Mouse (Mus musculus) heart, embryonic 10.5 days (tissue): ENCODE data around the gene Atp1a1. TPM values are rescaled to one million over a fixed set of nuclear protein-coding genes. Genes with fewer than 3 reads are reported as not detected.

Experiments used
- DNase-seq: peaks from one replicate; pipeline ENCODE4 v3.0.0-alpha.2; 2017; ENCODE audit warnings: low spot score
- H3K27ac ChIP-seq: fragments of 300-500 bp; sonication (generic); 2 replicates; pipeline ENCODE4 v1.5.1; 2016; ENCODE audit warnings: mild to moderate bottlenecking
- H3K27me3 ChIP-seq: fragments of 300-500 bp; sonication (generic); 2 replicates; pipeline ENCODE4 v1.6.1; 2016; ENCODE audit warnings: mild to moderate bottlenecking; ENCODE audit not compliant: poor library complexity, insufficient read depth, severe bottlenecking
- H3K36me3 ChIP-seq: fragments of 300-500 bp; sonication (generic); 2 replicates; pipeline ENCODE4 v1.6.1; 2016; ENCODE audit warnings: mild to moderate bottlenecking, moderate library complexity
- H3K4me1 ChIP-seq: fragments of 300-500 bp; sonication (generic); 2 replicates; pipeline ENCODE4 v1.6.1; 2016; ENCODE audit warnings: mild to moderate bottlenecking
- H3K4me3 ChIP-seq: fragments of 300-500 bp; sonication (generic); 2 replicates; pipeline ENCODE4 v1.5.1; 2016; ENCODE audit warnings: mild to moderate bottlenecking, moderate library complexity
- H3K9me3 ChIP-seq: fragments of 300-500 bp; sonication (generic); 2 replicates; pipeline ENCODE4 v1.6.1; 2016; ENCODE audit warnings: mild to moderate bottlenecking, moderate library complexity
- WGBS: fragments of 180-500 bp; shearing (Covaris S2); methylation state at CpG from one replicate; pipeline ENCODE4 v1.1.7; 2016; 5-methylcytosine and 5-hydroxymethylcytosine counted together
- polyA plus RNA-seq: library from polyadenylated mRNA; unstranded; fragments of >200 nt; fragmentation: Nextera tagmentation; extraction: Ambion mirVana; gene quantifications from 2 replicates; pipeline ENCODE4 v1.2.1, GENCODE M21; 2016

Gene Atp1a1
- polyA plus RNA-seq, result 164 and 228 TPM in 2 replicates

DNA sequence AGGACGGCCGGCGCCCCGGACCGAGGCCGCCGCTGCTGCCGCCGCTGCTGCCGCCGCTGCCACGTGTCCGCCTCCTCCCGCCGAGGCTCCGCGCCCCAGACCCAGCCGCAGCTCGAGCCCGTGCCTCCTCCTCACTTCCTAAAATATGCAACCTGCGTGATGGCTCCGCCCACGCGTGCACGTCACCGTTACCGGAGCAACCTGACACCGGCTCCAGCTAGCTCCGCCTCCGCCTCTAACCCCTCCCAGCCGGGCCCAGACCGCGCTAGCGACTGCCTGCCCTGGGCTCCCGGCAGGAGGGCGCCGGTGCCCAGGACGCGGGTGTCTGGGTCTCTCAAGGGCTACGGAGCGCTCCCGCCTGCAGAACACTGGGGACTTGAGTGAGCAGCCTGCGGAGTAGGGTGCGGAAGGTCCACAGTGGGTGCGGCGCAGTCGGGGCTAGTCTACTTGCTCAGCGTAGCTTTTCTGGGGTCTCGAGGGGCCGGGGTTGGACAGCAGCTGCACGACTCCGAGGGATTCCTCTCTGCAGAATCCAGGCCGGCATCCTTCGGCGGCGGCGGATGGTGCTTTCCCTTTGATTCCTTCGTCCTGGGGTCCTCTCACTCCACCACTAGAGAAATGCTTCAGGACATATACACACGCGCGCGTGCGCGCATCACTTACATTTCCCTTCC lies at the start of gene Atp1a1:
TSS of gene Atp1a1 (minus strand) at position 135 of the 674 bp plus-strand sequence.
- WGBS, result under 1% methylated on average over 58 of the region's 64 CpGs
- Histone ChIP-seq H3K9me3 (no peaks in the 10 kb centered on the region), H3K4me3 (peak within 1 kb of the TSS; percentile 97), H3K27me3 (no peaks in the 10 kb centered on the region), H3K27ac (peak within 1 kb of the TSS; percentile 100), H3K4me1 (peaks cover 47% of the 10 kb centered on the region), H3K36me3 (no peaks in the 10 kb centered on the region)
- peak; percentile 99 for DNase-seq

DNA sequence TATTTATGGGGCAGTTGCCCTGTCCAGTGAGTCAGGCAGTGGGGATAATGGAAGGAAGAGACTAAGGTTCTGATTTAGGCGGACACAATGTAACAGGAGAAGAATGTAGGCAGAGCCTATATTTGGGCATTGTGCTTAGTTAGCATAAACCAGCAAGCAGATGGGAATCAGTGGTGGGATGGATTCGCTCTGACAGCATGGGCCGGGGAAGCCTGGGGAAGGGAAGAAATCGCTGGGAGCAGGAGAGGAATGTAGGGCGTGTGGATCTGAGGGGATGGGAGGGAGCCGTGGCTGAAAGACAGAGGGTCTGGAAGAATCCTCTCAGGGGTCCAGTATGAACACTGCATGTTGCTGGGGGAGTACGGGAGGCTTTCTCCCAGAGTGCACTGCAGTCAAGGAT lies 49.0 kb upstream of the Atp1a1 start:
- peaks cover 7% of the 10 kb centered on the region for H3K4me1 ChIP-seq
- WGBS, result 47% methylated on average over 7 of the region's 7 CpGs
- H3K9me3 ChIP-seq, result no peaks in the 10 kb centered on the region
- no peaks in the 10 kb centered on the region for H3K36me3 ChIP-seq
- no peak for DNase-seq
- H3K4me3 ChIP-seq, result no peak overlapping the region
- H3K27ac ChIP-seq, result no peak overlapping the region
- no peaks in the 10 kb centered on the region for H3K27me3 ChIP-seq

GRCm38 (mm10) chr3:101652967-101653366 lies 48.5 kb upstream of the Atp1a1 start:
- no peaks in the 10 kb centered on the region for H3K9me3 ChIP-seq
- WGBS, result 64% methylated on average over 2 of the region's 2 CpGs

DNA sequence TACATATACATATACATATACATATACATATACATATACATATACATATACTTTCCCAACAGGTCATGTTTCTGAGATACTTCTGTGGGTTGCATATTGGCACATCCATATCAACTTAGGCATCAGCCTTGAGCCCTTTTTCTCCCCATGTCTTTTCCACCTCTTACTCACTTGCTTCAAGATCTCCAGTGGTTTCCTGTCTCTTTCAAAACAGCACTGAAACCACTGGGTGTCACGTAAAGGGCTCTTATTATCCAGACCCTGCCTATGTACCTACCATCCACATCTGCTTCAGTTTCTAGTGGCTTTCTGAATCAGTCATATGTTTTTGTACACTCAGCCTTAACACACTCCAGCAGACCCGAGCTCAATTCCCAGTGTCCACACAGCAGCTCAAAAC lies 45.8 kb upstream of the Atp1a1 start:
- H3K36me3 ChIP-seq, result no peaks in the 10 kb centered on the region
- no peak overlapping the region for H3K27ac ChIP-seq
- peaks cover 14% of the 10 kb centered on the region for H3K4me1 ChIP-seq
- H3K4me3 ChIP-seq, result no peak overlapping the region
- no peak for DNase-seq
- no peaks in the 10 kb centered on the region for H3K9me3 ChIP-seq
- no peaks in the 10 kb centered on the region for H3K27me3 ChIP-seq
- WGBS, result 78% methylated on average over 2 of the region's 2 CpGs

More at GRCm38 (mm10) chr3:101652967-101653366, 48.5 kb upstream of the Atp1a1 start:
- no peaks in the 10 kb centered on the region for H3K36me3 ChIP-seq
- no peaks in the 10 kb centered on the region for H3K27me3 ChIP-seq
- H3K4me1 ChIP-seq, result peaks cover 7% of the 10 kb centered on the region
- no peak for DNase-seq
- H3K27ac ChIP-seq, result no peak overlapping the region
- H3K4me3 ChIP-seq, result no peak overlapping the region

DNA sequence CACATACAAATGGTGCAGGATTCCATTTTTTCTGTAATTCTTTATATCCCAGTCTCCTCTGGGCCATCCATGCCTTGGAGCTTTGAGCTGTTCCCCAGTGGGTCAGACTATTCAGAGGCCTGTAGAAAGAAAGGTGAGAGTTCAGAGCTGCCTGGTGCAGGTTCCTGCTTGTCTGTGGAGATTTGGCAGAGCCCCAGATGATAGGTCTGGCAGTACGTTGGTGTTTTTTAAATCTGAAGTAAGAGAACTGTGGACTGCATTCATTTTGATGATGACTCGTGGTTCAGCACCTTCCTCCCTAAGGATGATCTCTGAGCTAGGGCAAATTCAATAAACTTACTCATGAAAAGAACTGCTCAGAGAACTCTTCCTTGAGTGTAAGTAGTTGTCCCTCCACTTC lies 44.8 kb upstream of the Atp1a1 start:
- H3K4me3 ChIP-seq, result no peak overlapping the region
- no peak overlapping the region for H3K27ac ChIP-seq
- H3K9me3 ChIP-seq, result no peaks in the 10 kb centered on the region
- H3K27me3 ChIP-seq, result no peaks in the 10 kb centered on the region
- no peak for DNase-seq
- peaks cover 14% of the 10 kb centered on the region for H3K4me1 ChIP-seq
- 65% methylated on average over 2 of the region's 2 CpGs for WGBS
- no peaks in the 10 kb centered on the region for H3K36me3 ChIP-seq

GRCm38 (mm10) chr3:101648096-101648793 lies 43.8 kb upstream of the Atp1a1 start:
- H3K9me3 ChIP-seq, result no peaks in the 10 kb centered on the region
- no peak for DNase-seq
- no peaks in the 10 kb centered on the region for H3K27me3 ChIP-seq
- peaks cover 7% of the 10 kb centered on the region for H3K4me1 ChIP-seq
- no peaks in the 10 kb centered on the region for H3K36me3 ChIP-seq
- WGBS, result 77% methylated on average over 13 of the region's 13 CpGs
- no peak overlapping the region for H3K27ac ChIP-seq
- H3K4me3 ChIP-seq, result no peak overlapping the region

DNA sequence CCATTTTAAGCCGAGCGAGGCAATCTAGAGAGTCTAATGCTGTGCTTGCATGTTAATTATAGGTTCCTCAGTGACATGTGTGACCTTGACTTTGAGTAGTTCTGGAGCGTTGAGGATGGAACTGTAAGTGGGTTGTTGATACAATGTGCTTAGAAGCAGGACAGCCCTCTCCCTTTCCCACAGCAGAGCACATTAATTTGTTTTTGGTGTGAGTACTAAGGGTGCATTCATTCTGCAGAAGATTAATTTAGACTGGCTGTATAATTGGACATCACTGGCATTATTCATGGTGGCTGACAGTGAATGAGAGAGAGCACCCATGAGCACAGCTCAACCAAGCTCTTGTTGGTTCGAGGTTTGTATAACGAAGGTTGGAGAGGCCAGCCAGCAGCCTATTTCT lies 42.3 kb upstream of the Atp1a1 start:
- Histone ChIP-seq H3K4me3 (no peak overlapping the region), H3K9me3 (no peaks in the 10 kb centered on the region), H3K4me1 (peaks cover 12% of the 10 kb centered on the region), H3K27ac (no peak overlapping the region), H3K27me3 (no peaks in the 10 kb centered on the region), H3K36me3 (no peaks in the 10 kb centered on the region)
- no peak for DNase-seq
- WGBS, result 67% methylated on average over 5 of the region's 5 CpGs

DNA sequence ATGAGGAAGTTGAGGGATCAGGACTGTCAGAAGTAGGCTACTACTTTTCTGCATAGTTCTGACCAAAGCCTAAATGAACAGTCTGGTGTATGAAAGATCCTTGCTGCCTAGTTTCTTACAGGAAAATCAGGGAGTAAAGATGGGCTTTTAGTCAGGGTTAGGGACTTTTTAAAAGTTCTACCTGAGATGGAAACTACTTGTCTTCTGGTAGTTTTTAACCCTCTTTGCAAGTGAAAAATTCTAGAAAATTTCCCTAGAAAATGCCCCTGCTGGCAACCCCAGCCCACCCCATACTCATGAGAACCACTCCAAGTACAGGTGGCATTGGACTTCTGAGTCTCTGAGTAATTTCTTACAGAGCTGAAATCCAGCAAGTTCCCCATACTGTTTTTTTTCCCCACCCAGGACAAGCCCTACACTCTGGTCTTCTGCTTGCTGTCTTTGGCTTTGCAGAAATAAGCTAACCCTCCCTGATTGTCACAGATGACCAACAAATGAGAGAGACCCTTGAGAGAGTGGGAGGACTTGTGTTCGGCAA lies 41.2 kb upstream of the Atp1a1 start:
- H3K4me1 ChIP-seq, result peaks cover 21% of the 10 kb centered on the region
- H3K9me3 ChIP-seq, result no peaks in the 10 kb centered on the region
- WGBS, result 66% methylated on average over 1 of the region's 1 CpGs
- no peak overlapping the region for H3K27ac ChIP-seq
- no peaks in the 10 kb centered on the region for H3K36me3 ChIP-seq
- H3K4me3 ChIP-seq, result no peak overlapping the region
- DNase-seq, result no peak
- H3K27me3 ChIP-seq, result no peaks in the 10 kb centered on the region

DNA sequence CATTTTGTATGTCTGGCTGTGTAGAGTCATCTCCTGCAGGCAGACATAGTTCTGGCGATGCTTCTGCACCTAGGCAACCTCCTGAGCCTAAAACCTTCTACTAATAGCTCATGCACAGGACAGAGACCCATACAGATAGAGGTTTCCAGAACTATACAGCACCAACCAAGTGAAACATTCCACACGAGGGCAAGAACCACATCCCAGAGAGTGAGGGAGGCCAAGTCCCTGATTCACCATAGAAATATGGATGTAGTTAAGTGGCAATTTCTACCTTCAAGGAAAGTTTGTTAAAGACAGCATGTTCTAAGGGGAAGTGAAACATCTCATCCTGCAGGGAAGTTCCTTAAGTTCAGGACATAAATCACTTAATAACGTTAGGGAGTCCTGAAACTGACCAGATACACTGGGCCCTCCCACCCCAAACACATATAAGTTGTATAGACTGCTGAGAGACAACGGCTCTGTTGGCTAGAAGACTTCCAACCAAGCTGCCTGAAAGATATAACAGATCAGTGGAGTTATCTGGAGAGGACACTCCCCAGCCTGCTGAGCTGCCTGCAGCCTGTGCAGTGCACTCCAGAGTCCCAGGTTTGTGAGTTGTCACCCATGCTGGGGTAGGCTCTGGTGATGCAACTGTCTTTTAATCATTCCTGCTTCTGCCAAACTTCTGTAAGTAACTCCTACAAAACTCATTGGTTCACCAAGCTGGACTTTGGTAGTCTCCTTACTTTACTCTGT lies 39.7 kb upstream of the Atp1a1 start:
- WGBS, result 74% methylated on average over 4 of the region's 4 CpGs
- H3K4me1 ChIP-seq, result peaks cover 27% of the 10 kb centered on the region
- H3K36me3 ChIP-seq, result no peaks in the 10 kb centered on the region
- H3K27ac ChIP-seq, result no peak overlapping the region
- no peak overlapping the region for H3K4me3 ChIP-seq
- no peak for DNase-seq
- no peaks in the 10 kb centered on the region for H3K9me3 ChIP-seq
- no peaks in the 10 kb centered on the region for H3K27me3 ChIP-seq

DNA sequence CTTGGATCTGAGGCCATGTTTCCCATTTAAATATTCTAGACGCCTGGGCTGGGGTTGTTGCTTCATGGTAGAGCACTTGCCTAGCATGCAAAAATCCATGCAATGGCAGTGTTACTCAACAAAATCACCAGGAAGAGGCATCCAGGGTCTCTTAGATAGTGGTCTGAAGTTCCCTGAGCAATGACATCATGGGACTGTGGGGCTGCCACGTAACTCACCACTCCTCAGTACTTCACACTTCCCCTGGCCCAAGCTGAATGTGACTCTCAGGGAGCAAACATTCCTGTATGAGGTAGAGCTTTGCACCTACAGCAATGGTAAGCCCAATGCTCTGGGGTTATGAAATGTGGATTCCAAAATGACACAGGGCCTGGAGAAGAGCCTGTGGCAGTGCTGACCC lies 38.8 kb upstream of the Atp1a1 start:
- 62% methylated on average over 2 of the region's 2 CpGs for WGBS
- H3K4me1 ChIP-seq, result peaks cover 27% of the 10 kb centered on the region
- no peaks in the 10 kb centered on the region for H3K27me3 ChIP-seq
- no peak overlapping the region for H3K4me3 ChIP-seq
- no peak for DNase-seq
- H3K36me3 ChIP-seq, result no peaks in the 10 kb centered on the region
- no peaks in the 10 kb centered on the region for H3K9me3 ChIP-seq
- H3K27ac ChIP-seq, result no peak overlapping the region

- peaks cover 20% of the 10 kb centered on the region; the same call in 1 of the 2 replicates for H3K4me1 ChIP-seq
- no peak overlapping the region for H3K4me3 ChIP-seq
- no peaks in the 10 kb centered on the region for H3K27me3 ChIP-seq
- no peaks in the 10 kb centered on the region for H3K9me3 ChIP-seq
- WGBS, result 83% methylated on average over 2 of the region's 2 CpGs
- no peak overlapping the region for H3K27ac ChIP-seq
- no peak for DNase-seq
- no peaks in the 10 kb centered on the region for H3K36me3 ChIP-seq
Measured at GRCm38 (mm10) chr3:101638223-101638622, 33.7 kb upstream of the Atp1a1 start.

DNA sequence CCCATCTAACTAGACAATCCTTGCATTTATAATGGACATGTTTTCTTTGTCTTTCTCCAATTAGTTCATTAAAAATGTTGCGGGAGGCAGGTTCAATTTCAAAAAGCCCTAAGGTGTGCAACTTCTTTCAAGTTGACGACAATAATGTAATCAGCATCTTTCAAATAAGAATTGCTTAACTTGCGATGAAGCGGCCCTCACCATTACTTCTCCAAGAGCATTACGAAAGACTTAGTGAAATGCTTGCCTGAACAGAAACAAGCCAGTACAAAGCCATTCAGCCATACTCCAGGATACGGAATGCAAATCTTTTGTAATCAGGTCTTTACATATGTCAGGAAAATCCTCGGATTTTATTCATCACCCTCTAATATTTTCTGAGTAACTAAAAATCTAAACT lies 32.0 kb upstream of the Atp1a1 start:
- H3K27ac ChIP-seq, result no peak overlapping the region
- no peaks in the 10 kb centered on the region for H3K36me3 ChIP-seq
- H3K27me3 ChIP-seq, result no peaks in the 10 kb centered on the region
- peaks cover 17% of the 10 kb centered on the region for H3K4me1 ChIP-seq
- no peaks in the 10 kb centered on the region for H3K9me3 ChIP-seq
- 89% methylated on average over 7 of the region's 7 CpGs for WGBS
- DNase-seq, result no peak
- no peak overlapping the region for H3K4me3 ChIP-seq

DNA sequence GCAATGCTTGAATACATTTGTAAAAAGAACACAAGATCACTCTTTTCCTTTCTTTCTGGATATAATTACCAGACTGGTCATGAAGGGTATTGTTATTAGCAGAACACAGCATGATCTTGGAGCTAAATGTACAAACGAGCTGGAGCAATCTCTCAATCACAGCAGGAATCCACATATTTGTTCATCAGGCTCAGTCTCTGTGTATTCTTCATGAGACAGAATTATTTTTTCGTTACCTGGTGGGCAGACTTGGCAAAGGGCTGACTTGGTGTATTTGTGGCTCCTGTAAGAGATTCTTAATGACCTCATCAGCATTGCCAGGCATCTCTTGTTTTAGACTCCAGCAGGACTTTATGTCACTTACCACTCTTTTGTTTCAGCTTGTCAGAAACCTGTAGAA lies 31.6 kb upstream of the Atp1a1 start:
- 76% methylated on average over 2 of the region's 2 CpGs for WGBS
- Histone ChIP-seq H3K4me3 (no peak overlapping the region), H3K36me3 (no peaks in the 10 kb centered on the region), H3K9me3 (no peaks in the 10 kb centered on the region), H3K27ac (no peak overlapping the region), H3K4me1 (peaks cover 13% of the 10 kb centered on the region), H3K27me3 (no peaks in the 10 kb centered on the region)
- peak; percentile 14 for DNase-seq
